Mouse (Mus musculus): Measurements from ENCODE around the gene Zfp819. TPM values are rescaled to one million over a fixed set of nuclear protein-coding genes. Genes with fewer than 3 reads are reported as not detected.
"Not testable (repeated sequence)": the region's sequence is repeated elsewhere in the genome, so short reads cannot be mapped to it uniquely, and the experiment has no call there.

The Zfp819 gene
- total RNA-seq, 2 experiments from 2014 or later = 0.22 to 0.28 TPM

GRCm38 (mm10) chr7:43642587-43642986, 35.6 kb downstream of the Zfp819 start:
- no peak for DNase-seq (ENCODE audit: low spot score in 2 of 2)

DNA sequence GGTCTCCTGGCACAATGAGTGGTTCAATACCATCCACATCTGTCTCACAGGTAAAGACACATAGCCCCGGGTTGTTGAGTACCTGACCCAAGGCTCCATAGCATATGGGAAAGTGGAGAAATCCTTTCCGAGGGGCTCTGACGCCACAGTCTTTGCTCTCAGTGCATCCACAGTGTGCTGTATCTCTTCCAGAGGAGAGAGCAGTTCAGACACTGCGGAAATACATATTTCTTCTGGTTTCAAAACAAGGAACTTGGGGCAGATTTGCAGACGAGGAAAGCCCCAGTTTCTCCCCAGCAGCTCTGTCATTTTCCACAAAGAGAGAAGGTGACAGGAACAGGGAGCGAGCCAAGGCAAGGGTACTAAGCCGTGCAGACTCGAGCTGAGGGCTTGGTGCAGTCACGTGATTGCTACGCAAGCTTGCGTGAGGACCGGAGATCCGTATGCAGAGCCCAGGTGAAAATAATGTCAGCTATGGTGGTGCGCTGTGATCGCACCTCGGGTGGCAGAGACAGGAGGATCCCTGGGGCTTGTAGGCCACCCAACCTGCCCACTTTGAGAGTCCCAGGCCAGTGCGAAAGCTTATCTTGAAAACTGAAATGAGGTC, 36.2 kb downstream of the Zfp819 start:
- no peak for DNase-seq (ENCODE audit: low spot score in 2 of 2)

DNA sequence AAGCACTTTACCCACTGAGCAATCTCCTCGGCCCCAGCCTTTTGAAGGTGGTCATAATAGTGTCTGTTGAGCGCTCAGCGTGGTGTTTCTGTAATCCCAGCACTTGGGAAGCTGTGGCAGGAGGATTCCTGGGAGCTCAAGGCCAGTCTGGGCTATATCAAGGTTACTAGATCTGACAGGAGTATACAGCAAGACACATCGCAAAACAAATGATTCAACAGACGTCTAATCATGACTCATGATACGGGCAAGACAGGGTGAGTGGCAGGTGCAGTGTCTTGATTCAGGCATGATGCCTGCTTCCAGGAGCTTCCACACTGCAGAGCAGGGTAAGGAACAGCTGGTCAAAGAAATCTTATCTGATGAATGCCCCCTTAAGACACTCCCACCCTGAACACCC, 45.7 kb downstream of the Zfp819 start:
- no peak for DNase-seq (ENCODE audit: low spot score in 2 of 2)

- no peak for DNase-seq (ENCODE audit: low spot score in 2 of 2)
These were observed 47.5 kb downstream of the Zfp819 start for GRCm38 (mm10) chr7:43654519-43654918.

GRCm38 (mm10) chr7:43656232-43656631, 49.3 kb downstream of the Zfp819 start:
- DNase-seq (ENCODE audit: low spot score in 2 of 2) = no peak

DNA sequence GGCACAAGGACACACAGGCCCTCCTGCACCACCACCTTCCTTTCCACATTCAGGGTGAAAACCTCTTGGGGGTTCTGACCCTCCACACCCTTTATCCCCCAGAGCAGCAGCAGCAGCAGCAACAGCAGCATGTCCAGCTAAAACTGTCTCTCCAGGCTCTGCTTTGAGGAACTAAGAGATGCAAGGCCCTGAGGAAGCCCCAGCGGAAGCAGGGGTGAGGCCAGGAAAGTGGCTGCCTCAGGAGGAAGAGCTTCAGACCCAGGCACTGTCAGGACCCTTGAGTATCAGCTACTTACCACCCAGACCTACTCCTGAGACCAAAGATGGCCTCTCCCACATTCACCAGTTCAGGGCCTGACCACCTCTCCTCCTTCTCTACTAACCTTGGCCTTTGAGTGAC, 53.0 kb downstream of the Zfp819 start, which contains the start of gene Siglece:
Gene Siglece, minus strand, starts transcription at position 160 of the 400 bp plus-strand sequence.
- no peak for DNase-seq (ENCODE audit: low spot score in 2 of 2)

- DNase-seq (ENCODE audit: low spot score in 2 of 2) = no peak
These were observed 55.8 kb downstream of the Zfp819 start for GRCm38 (mm10) chr7:43662804-43663203.

DNA sequence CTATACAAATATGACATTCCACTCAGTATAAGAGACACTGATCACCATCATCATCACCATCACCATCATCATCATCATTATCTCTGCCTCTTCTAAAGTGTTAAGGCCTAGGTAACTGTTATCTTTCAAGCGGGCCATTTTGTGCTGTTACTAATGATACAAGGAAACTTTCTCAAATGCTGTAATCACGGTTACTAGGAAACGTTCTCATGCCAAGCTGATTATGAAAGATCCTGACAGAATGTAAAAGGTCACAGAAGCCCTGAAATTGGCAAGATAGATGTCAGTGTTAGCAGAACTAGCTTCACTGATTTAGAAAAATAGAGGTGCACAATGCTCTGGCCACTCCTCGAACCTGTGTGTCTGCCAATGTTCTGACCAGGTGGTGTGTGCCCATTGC, 60.3 kb downstream of the Zfp819 start:
- not testable (repeated sequence) for DNase-seq (ENCODE audit: low spot score in 2 of 2)

Other genes with a start within 250 kb of the Zfp819 start
- gene Siglecg, start 199.0 kb upstream of the Zfp819 start, total RNA-seq (2021) = under 1 TPM; 0.36 to 0.62 TPM
- not detected for gene Lim2, start 179.5 kb upstream of the Zfp819 start, total RNA-seq (2021)
- under 1 TPM in 1 of 2 experiments, not detected in 1; 0.68 TPM for gene Nkg7, start 170.1 kb upstream of the Zfp819 start, total RNA-seq (2021)
- not detected for gene Cldnd2, start 166.4 kb upstream of the Zfp819 start, total RNA-seq (2021)
- 100 to 1,000 TPM; 378 to 458 TPM for gene Etfb, start 163.1 kb upstream of the Zfp819 start, total RNA-seq (2021)
- 1 to 10 TPM; 2.1 to 2.7 TPM for gene Gm45233, start 163.0 kb upstream of the Zfp819 start, total RNA-seq (2021)
- 1 to 10 TPM; 7.0 to 7.2 TPM for gene Vsig10l, start 144.0 kb upstream of the Zfp819 start, total RNA-seq (2021)
- gene Iglon5, start 117.1 kb upstream of the Zfp819 start, total RNA-seq (2021) = 1 to 10 TPM; 3.2 to 3.8 TPM
- gene 4931406B18Rik, start 101.2 kb upstream of the Zfp819 start, total RNA-seq (2021) = not detected
- gene Cd33, start 62.7 kb upstream of the Zfp819 start, total RNA-seq (2021) = 1 to 10 TPM; 3.0 to 4.1 TPM
- gene Zfp658, start 44.9 kb upstream of the Zfp819 start, total RNA-seq (2021) = 1 to 10 TPM; 3.4 TPM
- gene Zfp719, start 27.6 kb upstream of the Zfp819 start, total RNA-seq (2021) = 10 to 100 TPM; 17.6 to 18.9 TPM
- gene Ceacam18, start 27.5 kb downstream of the Zfp819 start, total RNA-seq (2021) = under 1 TPM in 1 of 2 experiments, not detected in 1; 0.14 TPM
- gene Siglece, start 53.0 kb downstream of the Zfp819 start, total RNA-seq (2021) = 1 to 10 TPM; 2.1 to 2.2 TPM
- 10 to 100 TPM; 12.0 to 12.6 TPM for gene Ctu1, start 64.8 kb downstream of the Zfp819 start, total RNA-seq (2021)
- gene Klk14, start 83.2 kb downstream of the Zfp819 start, total RNA-seq (2021) = under 1 TPM in 1 of 2 experiments, not detected in 1; 0.31 TPM
- gene Klk13, start 105.4 kb downstream of the Zfp819 start, total RNA-seq (2021) = not detected
- gene Klk12, start 161.7 kb downstream of the Zfp819 start, total RNA-seq (2021) = not detected
- gene Klk11, start 167.4 kb downstream of the Zfp819 start, total RNA-seq (2021) = not detected
- under 1 TPM; 0.51 to 0.64 TPM for gene Klk10, start 173.9 kb downstream of the Zfp819 start, total RNA-seq (2021)
- gene Klk9, start 184.7 kb downstream of the Zfp819 start, total RNA-seq (2021) = not detected
- gene Klk8, start 190.4 kb downstream of the Zfp819 start, total RNA-seq (2021) = 1 to 10 TPM; 4.9 to 6.1 TPM
- gene Klk7, start 204.1 kb downstream of the Zfp819 start, total RNA-seq (2021) = not detected
- gene Klk6, start 217.3 kb downstream of the Zfp819 start, total RNA-seq (2021) = not detected
- not detected for gene Klk5, start 234.8 kb downstream of the Zfp819 start, total RNA-seq (2021)